Mouse (Mus musculus) heart, postnatal 0 days (tissue): ENCODE measurements around the gene Spry2. TPM values are rescaled to one million over a fixed set of nuclear protein-coding genes. Genes with fewer than 3 reads are reported as not detected.

Experiments
- ATAC-seq: fragments of 200-750 bp; cut with Nextera tagmentation; 2 replicates; pipeline ENCODE4 v1.8.0; 2017; ENCODE audit warnings: low read depth, moderate number of reproducible peaks, moderate library complexity; ENCODE audit not compliant: insufficient read depth
- DNase-seq: peaks from one replicate; pipeline ENCODE4 v3.0.0-alpha.2; 2016; ENCODE audit warnings: low spot score
- H3K27ac ChIP-seq: fragments of 300-500 bp; sonication (generic); 2 replicates; pipeline ENCODE4 v1.5.1; 2014; ENCODE audit warnings: low read depth, mild to moderate bottlenecking
- H3K27me3 ChIP-seq: fragments of 300-500 bp; sonication (generic); 2 replicates; pipeline ENCODE4 v1.6.1; 2014; ENCODE audit warnings: low read length, mixed read lengths; ENCODE audit not compliant: control insufficient read depth, insufficient read depth
- H3K36me3 ChIP-seq: fragments of 300-500 bp; sonication (generic); replicated peaks from 2 replicates; pipeline ENCODE4 v1.6.1; 2014; ENCODE audit warnings: low read length, mixed read lengths; ENCODE audit not compliant: control insufficient read depth, insufficient read depth
- H3K4me1 ChIP-seq: fragments of 300-500 bp; sonication (generic); 2 replicates; pipeline ENCODE4 v1.6.1; 2014; ENCODE audit warnings: antibody characterized with exemption; ENCODE audit not compliant: control insufficient read depth, insufficient read depth
- H3K4me2 ChIP-seq: fragments of 300-500 bp; sonication (generic); 2 replicates; pipeline ENCODE4 v1.6.1; 2014; ENCODE audit warnings: low read depth, mild to moderate bottlenecking, low read length, moderate library complexity
- H3K4me3 ChIP-seq: fragments of 300-500 bp; sonication (generic); 2 replicates; pipeline ENCODE4 v1.5.1; 2014; ENCODE audit warnings: low read depth, low read length
- H3K9ac ChIP-seq: fragments of 300-500 bp; sonication (generic); replicated peaks from 2 replicates; pipeline ENCODE4 v1.6.1; 2014; ENCODE audit warnings: low read depth, low read length, mixed read lengths
- H3K9me3 ChIP-seq: fragments of 300-500 bp; sonication (generic); replicated peaks from 2 replicates; pipeline ENCODE4 v1.6.1; 2016; ENCODE audit warnings: low read length; ENCODE audit not compliant: control insufficient read depth
- CTCF ChIP-seq: IDR thresholded peaks from 2 replicates; pipeline ENCODE4 v1.5.1; 2016; ENCODE audit warnings: antibody characterized with exemption, control low read depth, low read depth
- EP300 ChIP-seq: IDR thresholded peaks from 2 replicates; pipeline ENCODE4 v1.6.1; 2016; ENCODE audit warnings: antibody characterized with exemption, low read depth
- WGBS: fragments of 180-500 bp; shearing (Covaris S2); extraction: QIAGEN DNeasy Blood & Tissue Kit; methylation state at CpG from one replicate; pipeline ENCODE4 v1.1.7; 2014; 5-methylcytosine and 5-hydroxymethylcytosine counted together
- polyA plus RNA-seq: library from polyadenylated mRNA; unstranded; fragments of >200 nt; fragmentation: Nextera tagmentation; extraction: Ambion mirVana; gene quantifications from 2 replicates; pipeline ENCODE4 v1.2.1, GENCODE M21; 2015
- total RNA-seq: library from RNA; depleted of rRNA; stranded (reverse); fragments of >200 nt; gene quantifications from 2 replicates; pipeline ENCODE4 v1.2.3, GENCODE M21; 2014; ENCODE audit warnings: low replicate concordance

Spry2 gene
- total and polyA plus RNA-seq, 2 experiments from 2014 or later, result 30.3 to 73.9 TPM

GRCm38 (mm10) chr14:105878359-105878758 is 18.3 kb downstream of the Spry2 start:
- Histone ChIP-seq H3K4me3 (no peak overlapping the region), H3K9me3 (no peaks in the 10 kb centered on the region), H3K9ac (no peak overlapping the region), H3K4me2 (no peak overlapping the region), H3K4me1 (no peaks in the 10 kb centered on the region), H3K36me3 (no peaks in the 10 kb centered on the region), H3K27ac (no peak overlapping the region), H3K27me3 (no peaks in the 10 kb centered on the region)
- no peak for ATAC-seq
- 83% methylated on average over 10 of the region's 10 CpGs for WGBS
- TF ChIP-seq EP300 (no peak), CTCF (no peak)
- no peak for DNase-seq

- WGBS, result 86% methylated on average over 7 of the region's 7 CpGs
- DNase-seq, result no peak
- TF ChIP-seq CTCF, result no peak
- no peak for TF ChIP-seq EP300
- Histone ChIP-seq H3K4me2 (no peak overlapping the region), H3K9me3 (no peaks in the 10 kb centered on the region), H3K27ac (no peak overlapping the region), H3K4me1 (no peaks in the 10 kb centered on the region), H3K27me3 (no peaks in the 10 kb centered on the region), H3K9ac (no peak overlapping the region), H3K4me3 (no peak overlapping the region), H3K36me3 (no peaks in the 10 kb centered on the region)
- no peak for ATAC-seq
Measured at GRCm38 (mm10) chr14:105876375-105876774, 20.2 kb downstream of the Spry2 start.

GRCm38 (mm10) chr14:105870370-105870936 is 26.2 kb downstream of the Spry2 start:
- no peak overlapping the region for H3K9ac ChIP-seq
- no peaks in the 10 kb centered on the region for H3K36me3 ChIP-seq
- no peak overlapping the region for H3K4me2 ChIP-seq
- 64% methylated on average over 14 of the region's 14 CpGs for WGBS
- no peak for ATAC-seq
- no peak overlapping the region for H3K4me3 ChIP-seq
- no peaks in the 10 kb centered on the region for H3K9me3 ChIP-seq
- TF ChIP-seq CTCF, result no peak
- no peak for TF ChIP-seq EP300
- H3K27ac ChIP-seq, result peak overlapping the region; percentile 46; the same call in 1 of the 2 replicates
- no peaks in the 10 kb centered on the region for H3K4me1 ChIP-seq
- H3K27me3 ChIP-seq, result no peaks in the 10 kb centered on the region
- DNase-seq, result no peak

- Histone ChIP-seq H3K36me3 (no peaks in the 10 kb centered on the region), H3K27me3 (no peaks in the 10 kb centered on the region), H3K4me2 (no peak overlapping the region), H3K4me1 (no peaks in the 10 kb centered on the region), H3K9ac (no peak overlapping the region), H3K27ac (no peak overlapping the region), H3K4me3 (no peak overlapping the region), H3K9me3 (no peaks in the 10 kb centered on the region)
- no peak for DNase-seq
- 80% methylated on average over 5 of the region's 5 CpGs for WGBS
- no peak for TF ChIP-seq EP300
- TF ChIP-seq CTCF, result no peak
- no peak for ATAC-seq
Measured at GRCm38 (mm10) chr14:105865381-105865938, 31.2 kb downstream of the Spry2 start.

GRCm38 (mm10) chr14:105862199-105862598 is 34.4 kb downstream of the Spry2 start:
- no peaks in the 10 kb centered on the region for H3K4me1 ChIP-seq
- ATAC-seq (no peak), DNase-seq (no peak)
- no peak for TF ChIP-seq EP300
- no peak overlapping the region for H3K4me2 ChIP-seq
- no peaks in the 10 kb centered on the region for H3K27me3 ChIP-seq
- no peak overlapping the region for H3K9ac ChIP-seq
- H3K4me3 ChIP-seq, result no peak overlapping the region
- H3K36me3 ChIP-seq, result no peaks in the 10 kb centered on the region
- H3K27ac ChIP-seq, result no peak overlapping the region
- H3K9me3 ChIP-seq, result no peaks in the 10 kb centered on the region
- 51% methylated on average over 11 of the region's 11 CpGs for WGBS

GRCm38 (mm10) chr14:105860920-105861319 is 35.7 kb downstream of the Spry2 start:
- DNase-seq, result no peak
- H3K4me1 ChIP-seq, result no peaks in the 10 kb centered on the region
- ATAC-seq, result no peak
- H3K9ac ChIP-seq, result no peak overlapping the region
- no peak overlapping the region for H3K27ac ChIP-seq
- no peaks in the 10 kb centered on the region for H3K9me3 ChIP-seq
- no peaks in the 10 kb centered on the region for H3K36me3 ChIP-seq
- H3K4me2 ChIP-seq, result no peak overlapping the region
- no peak for TF ChIP-seq EP300
- TF ChIP-seq CTCF, result no peak
- no peak overlapping the region for H3K4me3 ChIP-seq
- 46% methylated on average over 6 of the region's 6 CpGs for WGBS
- no peaks in the 10 kb centered on the region for H3K27me3 ChIP-seq
